Mouse (Mus musculus): ENCODE results near the gene Tnpo2.

Tnpo2 gene

GRCm38 (mm10) chr8:85088771-85089170, 52.1 kb downstream of the Tnpo2 start:
- in situ Hi-C loops (cut with MboI; ENCODE audit: unreplicated experiment in 2 of 2) = loop anchor here (10.0 to 25.0 kb wide), 5 partner anchors 206 to 1524 kb away; partner anchors contain the start of genes Abcc12 (in 1 of the 2), Lonp2 (in 1 of the 2), Orc6 (in 1 of the 2) and Vps35 (in 1 of the 2)

GRCm38 (mm10) chr8:85090856-85091255, 54.1 kb downstream of the Tnpo2 start:
- in situ Hi-C loops (cut with MboI; ENCODE audit: unreplicated experiment in 2 of 2) = loop anchor here (25.0 kb wide), 4 partner anchors 321 to 1521 kb away; partner anchors contain the start of genes Abcc12 (in 1 of the 2) and Lonp2 (in 1 of the 2)

GRCm38 (mm10) chr8:85091526-85092090, 54.9 kb downstream of the Tnpo2 start:
- in situ Hi-C loops (cut with MboI; ENCODE audit: unreplicated experiment in 2 of 2) = loop anchor here (25.0 kb wide), 4 partner anchors 321 to 1521 kb away; partner anchors contain the start of genes Abcc12 (in 1 of the 2) and Lonp2 (in 1 of the 2)

- in situ Hi-C loops (cut with MboI; ENCODE audit: unreplicated experiment in 2 of 2) = loop anchor here (25.0 kb wide), 4 partner anchors 317 to 1517 kb away; partner anchors contain the start of genes Abcc12 (in 1 of the 2) and Lonp2 (in 1 of the 2)
Measured at GRCm38 (mm10) chr8:85095051-85095450, 58.3 kb downstream of the Tnpo2 start.

- in situ Hi-C loops (cut with MboI; ENCODE audit: unreplicated experiment in 2 of 2) = loop anchor here (25.0 kb wide), 4 partner anchors 317 to 1517 kb away; partner anchors contain the start of genes Abcc12 (in 1 of the 2) and Lonp2 (in 1 of the 2)
Measured at GRCm38 (mm10) chr8:85095566-85095965, 58.9 kb downstream of the Tnpo2 start.

GRCm38 (mm10) chr8:85096196-85096595, 59.5 kb downstream of the Tnpo2 start:
- in situ Hi-C loops (cut with MboI; ENCODE audit: unreplicated experiment in 2 of 2) = loop anchor here (25.0 kb wide), 4 partner anchors 316 to 1516 kb away; partner anchors contain the start of genes Abcc12 (in 1 of the 2) and Lonp2 (in 1 of the 2)

GRCm38 (mm10) chr8:85096850-85097249, 60.1 kb downstream of the Tnpo2 start:
- in situ Hi-C loops (cut with MboI; ENCODE audit: unreplicated experiment in 2 of 2) = loop anchor here (25.0 kb wide), 4 partner anchors 315 to 1515 kb away; partner anchors contain the start of genes Abcc12 (in 1 of the 2) and Lonp2 (in 1 of the 2)

- in situ Hi-C loops (cut with MboI; ENCODE audit: unreplicated experiment in 2 of 2) = no loop called here
Measured at GRCm38 (mm10) chr8:85100076-85100665, 63.5 kb downstream of the Tnpo2 start.
